Mouse (Mus musculus): Measurements from ENCODE around the gene Cstad. TPM values are rescaled to one million over a fixed set of nuclear protein-coding genes. Genes with fewer than 3 reads are reported as not detected.

Gene Cstad
- polyA plus RNA-seq, 2 experiments, result 0.04 to 0.17 TPM

DNA sequence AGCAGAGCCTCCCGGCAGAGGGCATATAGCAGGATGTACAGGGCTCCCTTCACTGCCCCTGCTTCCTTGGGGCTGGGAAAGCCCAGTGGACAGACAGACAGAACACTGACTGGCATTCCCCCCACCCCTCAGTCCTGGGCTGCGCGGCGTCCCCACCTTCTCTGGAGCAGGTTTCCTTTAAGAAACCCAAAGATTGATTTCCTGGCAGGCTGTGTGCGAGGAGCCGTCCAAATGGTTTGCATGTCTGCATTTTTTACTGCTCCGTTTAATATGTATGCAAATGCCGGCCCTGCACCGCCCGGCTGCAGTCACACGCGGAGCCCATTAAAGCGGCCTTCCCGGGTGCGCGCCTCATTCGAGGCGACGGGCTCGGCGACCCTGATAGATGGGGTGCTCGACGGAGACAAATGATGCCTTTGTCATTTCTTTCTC lies 11.8 kb downstream of the Cstad start:
- WGBS (ENCODE audit: insufficient replicate concordance), result 45% methylated on average over 23 of the region's 23 CpGs
- DNase-seq (ENCODE audit: low read depth in 3 of 3, low spot score in 3 of 3), result no peak
- H3K4me3 ChIP-seq (ENCODE audit: insufficient read depth in 1 of 2, low read depth in 2 of 2, low read length in 2 of 2), result no peak overlapping the region

DNA sequence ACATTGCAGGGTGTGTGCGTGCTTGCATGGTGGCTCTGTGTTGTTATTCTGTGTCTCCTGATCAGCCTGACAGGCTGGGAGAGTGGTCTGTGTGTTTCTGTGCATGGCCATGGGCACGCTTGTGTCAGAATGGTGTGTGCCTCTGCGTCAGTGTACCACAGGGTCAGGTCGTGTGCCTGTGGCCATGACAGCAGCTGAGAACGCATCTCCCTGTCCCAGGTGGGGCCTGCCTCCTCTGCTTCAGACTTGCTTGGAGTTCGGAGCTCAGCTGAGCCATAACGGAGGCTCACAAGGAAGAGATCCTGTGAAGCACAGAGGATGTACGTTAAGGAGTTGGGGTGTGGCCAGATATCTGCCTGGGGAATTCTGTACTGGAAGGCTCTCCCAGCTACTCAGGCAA lies 13.1 kb downstream of the Cstad start:
- Histone ChIP-seq H3K4me2 (ENCODE audit: low read depth) (no peak overlapping the region), H3K27me3 (ENCODE audit: control insufficient read depth, insufficient read depth, low read length) (no peaks in the 10 kb centered on the region; the same call in 1 of the 2 replicates), H3K27ac (no peak overlapping the region), H3K9ac (replicated peaks) (no peak overlapping the region), H3K9me3 (ENCODE audit: control insufficient read depth, low read length) (no peaks in the 10 kb centered on the region), H3K4me3 (ENCODE audit: insufficient read depth in 1 of 2, low read depth in 2 of 2, low read length in 2 of 2) (no peak overlapping the region), H3K36me3 (replicated peaks; ENCODE audit: control insufficient read depth, insufficient read depth, low read depth) (no peaks in the 10 kb centered on the region), H3K4me1 (replicated peaks; ENCODE audit: control insufficient read depth in 2 of 2, insufficient read depth in 2 of 2, low read length in 1 of 2) (peaks cover 0 to 9% of the 10 kb centered on the region in 2 experiments; a peak in 2 of 4 replicates)
- WGBS (ENCODE audit: insufficient replicate concordance), result 61% methylated on average over 8 of the region's 8 CpGs
- ATAC-seq (ENCODE audit: insufficient read depth) (no peak), DNase-seq (ENCODE audit: low read depth in 3 of 3, low spot score in 3 of 3) (no peak)
- TF ChIP-seq CTCF (IDR thresholded peaks at IDR 0.05; ENCODE audit: low read depth), result no peak
- no peak for TF ChIP-seq EP300 (IDR thresholded peaks at IDR 0.05; ENCODE audit: low read depth)

More for the DNA sequence above, 11.8 kb downstream of the Cstad start:
- Histone ChIP-seq H3K4me2 (ENCODE audit: low read depth) (no peak overlapping the region), H3K9me3 (ENCODE audit: control insufficient read depth, low read length) (no peaks in the 10 kb centered on the region), H3K9ac (replicated peaks) (no peak overlapping the region), H3K4me1 (replicated peaks; ENCODE audit: control insufficient read depth in 2 of 2, insufficient read depth in 2 of 2, low read length in 1 of 2) (peaks cover 0 to 14% of the 10 kb centered on the region in 2 experiments; a peak in 2 of 4 replicates), H3K27ac (no peak overlapping the region), H3K36me3 (replicated peaks; ENCODE audit: control insufficient read depth, insufficient read depth, low read depth) (no peaks in the 10 kb centered on the region), H3K27me3 (ENCODE audit: control insufficient read depth, insufficient read depth, low read length) (no peaks in the 10 kb centered on the region; the same call in 1 of the 2 replicates)
- no peak for TF ChIP-seq EP300 (IDR thresholded peaks at IDR 0.05; ENCODE audit: low read depth)
- no peak for ATAC-seq (ENCODE audit: insufficient read depth)

- no peak overlapping the region for H3K27ac ChIP-seq
- no peak overlapping the region for H3K4me2 ChIP-seq (ENCODE audit: low read depth)
- no peaks in the 10 kb centered on the region for H3K36me3 ChIP-seq (replicated peaks; ENCODE audit: control insufficient read depth, insufficient read depth, low read depth)
- TF ChIP-seq CTCF (IDR thresholded peaks at IDR 0.05; ENCODE audit: low read depth) (no peak), EP300 (IDR thresholded peaks at IDR 0.05; ENCODE audit: low read depth) (no peak)
- 68% methylated on average over 10 of the region's 10 CpGs for WGBS (ENCODE audit: insufficient replicate concordance)
- H3K9ac ChIP-seq (replicated peaks), result no peak overlapping the region
- H3K4me3 ChIP-seq (ENCODE audit: insufficient read depth in 1 of 2, low read depth in 2 of 2, low read length in 2 of 2), result no peak overlapping the region
- ATAC-seq (ENCODE audit: insufficient read depth), result no peak
- DNase-seq (ENCODE audit: low read depth in 3 of 3, low spot score in 3 of 3), result no peak
- no peaks in the 10 kb centered on the region; the same call in 1 of the 2 replicates for H3K27me3 ChIP-seq (ENCODE audit: control insufficient read depth, insufficient read depth, low read length)
- H3K9me3 ChIP-seq (ENCODE audit: control insufficient read depth, low read length), result no peaks in the 10 kb centered on the region
- peaks cover 0 to 9% of the 10 kb centered on the region in 2 experiments; a peak in 2 of 4 replicates for H3K4me1 ChIP-seq (replicated peaks; ENCODE audit: control insufficient read depth in 2 of 2, insufficient read depth in 2 of 2, low read length in 1 of 2)
Observed at GRCm38 (mm10) chr2:30608690-30609201, 13.9 kb downstream of the Cstad start.

DNA sequence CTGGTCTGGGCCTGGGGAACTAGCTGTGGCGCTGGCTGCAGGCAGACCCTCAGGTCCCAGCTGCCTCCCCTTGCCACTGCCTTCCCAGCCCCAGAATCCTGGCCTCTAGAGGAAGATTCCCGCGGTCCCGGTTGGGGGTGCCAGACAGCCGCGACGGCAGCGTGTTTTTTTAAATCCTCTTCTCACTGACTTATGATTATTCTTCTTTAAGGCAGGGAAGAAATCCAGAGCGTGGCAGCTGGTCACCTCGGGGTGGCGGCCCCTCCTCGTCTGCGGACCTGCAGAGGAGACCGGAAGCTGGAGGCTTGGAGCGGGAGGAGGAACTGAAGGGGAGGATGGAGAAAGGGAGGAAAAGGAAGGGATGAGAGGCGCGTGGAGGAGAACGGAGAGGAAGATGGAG lies 18.7 kb downstream of the Cstad start:
- DNase-seq (ENCODE audit: low read depth in 3 of 3, low spot score in 3 of 3), result no peak
- no peak overlapping the region for H3K27ac ChIP-seq
- H3K4me3 ChIP-seq (ENCODE audit: insufficient read depth in 1 of 2, low read depth in 2 of 2, low read length in 2 of 2), result no peak overlapping the region
- TF ChIP-seq EP300 (IDR thresholded peaks at IDR 0.05; ENCODE audit: low read depth) (no peak), CTCF (IDR thresholded peaks at IDR 0.05; ENCODE audit: low read depth) (peak; percentile 29; the same call in 1 of the 2 replicates)
- peaks cover 0 to 3% of the 10 kb centered on the region in 2 experiments; a peak in 1 of 4 replicates for H3K4me1 ChIP-seq (replicated peaks; ENCODE audit: control insufficient read depth in 2 of 2, insufficient read depth in 2 of 2, low read length in 1 of 2)
- H3K9me3 ChIP-seq (ENCODE audit: control insufficient read depth, low read length), result no peaks in the 10 kb centered on the region
- no peaks in the 10 kb centered on the region for H3K27me3 ChIP-seq (ENCODE audit: control insufficient read depth, insufficient read depth, low read length)
- no peak overlapping the region for H3K4me2 ChIP-seq (ENCODE audit: low read depth)
- no peaks in the 10 kb centered on the region for H3K36me3 ChIP-seq (replicated peaks; ENCODE audit: control insufficient read depth, insufficient read depth, low read depth)
- no peak overlapping the region for H3K9ac ChIP-seq (replicated peaks)
- WGBS (ENCODE audit: insufficient replicate concordance), result 10% methylated on average over 18 of the region's 18 CpGs
- no peak for ATAC-seq (ENCODE audit: insufficient read depth)

DNA sequence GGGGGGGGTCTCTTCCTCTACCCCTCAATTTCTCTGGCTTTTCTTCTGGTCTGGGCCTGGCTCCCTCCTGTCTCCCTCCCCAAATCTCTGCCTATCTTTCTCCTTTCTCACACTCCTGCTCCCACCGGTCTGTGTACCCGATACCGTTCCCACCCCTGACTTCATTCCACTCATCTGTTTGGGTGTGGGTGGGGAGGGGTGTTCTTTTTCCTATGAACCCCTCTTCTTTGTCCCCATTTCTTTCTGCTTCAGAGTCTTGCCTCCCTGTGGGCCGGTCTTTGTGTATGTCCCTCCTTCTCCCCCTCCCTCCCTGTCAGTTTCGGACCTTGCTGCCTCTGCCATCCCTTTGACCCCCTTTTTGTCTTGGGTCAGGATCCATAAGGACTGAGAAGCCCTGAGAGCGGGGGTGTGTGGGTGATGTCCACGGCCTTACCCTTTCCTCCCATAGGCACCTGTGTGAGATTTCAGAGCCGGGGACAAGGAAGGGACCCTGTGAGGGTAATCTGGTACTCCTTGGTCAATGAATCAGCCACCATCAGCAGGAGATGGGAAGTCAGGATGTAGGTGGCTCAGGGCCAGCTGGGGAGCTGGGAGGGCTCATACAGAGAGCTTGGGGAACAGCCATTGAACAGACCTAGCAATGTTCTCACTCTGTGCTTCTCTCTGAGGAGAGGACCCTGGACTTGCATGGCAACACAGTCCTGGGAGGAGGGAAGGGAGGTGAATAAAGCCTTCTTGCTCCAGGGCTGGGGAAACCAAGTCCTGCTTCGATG lies 19.5 kb downstream of the Cstad start:
- DNase-seq (ENCODE audit: low read depth in 3 of 3, low spot score in 3 of 3), result no peak
- H3K9me3 ChIP-seq (ENCODE audit: control insufficient read depth, low read length), result no peaks in the 10 kb centered on the region
- H3K4me1 ChIP-seq (replicated peaks; ENCODE audit: control insufficient read depth in 2 of 2, insufficient read depth in 2 of 2, low read length in 1 of 2), result peaks cover 0 to 7% of the 10 kb centered on the region in 2 experiments; a peak in 1 of 4 replicates
- H3K27me3 ChIP-seq (ENCODE audit: control insufficient read depth, insufficient read depth, low read length), result no peaks in the 10 kb centered on the region
- TF ChIP-seq EP300 (IDR thresholded peaks at IDR 0.05; ENCODE audit: low read depth), result no peak
- no peak for TF ChIP-seq CTCF (IDR thresholded peaks at IDR 0.05; ENCODE audit: low read depth)
- 64% methylated on average over 9 of the region's 9 CpGs for WGBS (ENCODE audit: insufficient replicate concordance)
- no peak for ATAC-seq (ENCODE audit: insufficient read depth)
- H3K4me3 ChIP-seq (ENCODE audit: insufficient read depth in 1 of 2, low read depth in 2 of 2, low read length in 2 of 2), result no peak overlapping the region
- H3K27ac ChIP-seq, result no peak overlapping the region
- H3K9ac ChIP-seq (replicated peaks), result no peak overlapping the region
- H3K4me2 ChIP-seq (ENCODE audit: low read depth), result no peak overlapping the region
- H3K36me3 ChIP-seq (replicated peaks; ENCODE audit: control insufficient read depth, insufficient read depth, low read depth), result no peaks in the 10 kb centered on the region

Measured in liver, embryonic 14.5 days (tissue).